Mouse (Mus musculus): ENCODE results near the gene Myo16.

Gene Myo16

GRCm38 (mm10) chr8:10304721-10305120 lies 151.0 kb downstream of the Myo16 start:
- DNase-seq (ENCODE audit: low spot score): no peak

GRCm38 (mm10) chr8:10307345-10307744 lies 153.6 kb downstream of the Myo16 start:
- no peak for DNase-seq (ENCODE audit: low spot score)

GRCm38 (mm10) chr8:10307770-10308476 lies 154.2 kb downstream of the Myo16 start:
- DNase-seq (ENCODE audit: low spot score): peak; percentile 17

- DNase-seq (ENCODE audit: low spot score): no peak
Measured at GRCm38 (mm10) chr8:10310470-10310869, 156.8 kb downstream of the Myo16 start.

GRCm38 (mm10) chr8:10312316-10312715 lies 158.6 kb downstream of the Myo16 start:
- DNase-seq (ENCODE audit: low spot score): no peak

- no peak for DNase-seq (ENCODE audit: low spot score)
Measured at GRCm38 (mm10) chr8:10316201-10316600, 162.5 kb downstream of the Myo16 start.

GRCm38 (mm10) chr8:10318103-10318502 lies 164.4 kb downstream of the Myo16 start:
- DNase-seq (ENCODE audit: low spot score): no peak

GRCm38 (mm10) chr8:10350451-10350850 lies 196.7 kb downstream of the Myo16 start:
- DNase-seq (ENCODE audit: low spot score): no peak

- no peak for DNase-seq (ENCODE audit: low spot score)
Measured at GRCm38 (mm10) chr8:10358711-10359110, 205.0 kb downstream of the Myo16 start.

- DNase-seq (ENCODE audit: low spot score): no peak
Measured at GRCm38 (mm10) chr8:10362949-10363348, 209.2 kb downstream of the Myo16 start.

- DNase-seq (ENCODE audit: low spot score): no peak
Measured at GRCm38 (mm10) chr8:10363654-10364406, 210.1 kb downstream of the Myo16 start.

- no peak for DNase-seq (ENCODE audit: low spot score)
Measured at GRCm38 (mm10) chr8:10366141-10366540, 212.4 kb downstream of the Myo16 start.

GRCm38 (mm10) chr8:10372571-10372970 lies 218.9 kb downstream of the Myo16 start:
- no peak for DNase-seq (ENCODE audit: low spot score)

GRCm38 (mm10) chr8:10387143-10387542 lies 233.4 kb downstream of the Myo16 start:
- DNase-seq (ENCODE audit: low spot score): no peak

- no peak for DNase-seq (ENCODE audit: low spot score)
Measured at GRCm38 (mm10) chr8:10391096-10391683, 237.5 kb downstream of the Myo16 start.

- no peak for DNase-seq (ENCODE audit: low spot score)
Measured at GRCm38 (mm10) chr8:10391913-10392312, 238.2 kb downstream of the Myo16 start.

GRCm38 (mm10) chr8:10394506-10394905 lies 240.8 kb downstream of the Myo16 start:
- no peak for DNase-seq (ENCODE audit: low spot score)

GRCm38 (mm10) chr8:10395146-10395545 lies 241.4 kb downstream of the Myo16 start:
- DNase-seq (ENCODE audit: low spot score): no peak

- peak; percentile 84 for DNase-seq (ENCODE audit: low spot score)
Measured at GRCm38 (mm10) chr8:10402606-10403005, 248.9 kb downstream of the Myo16 start.

- peak; percentile 82 for DNase-seq (ENCODE audit: low spot score)
Measured at GRCm38 (mm10) chr8:10405469-10405868, 251.8 kb downstream of the Myo16 start.

- no peak for DNase-seq (ENCODE audit: low spot score)
Measured at GRCm38 (mm10) chr8:10409043-10409442, 255.3 kb downstream of the Myo16 start.

- no peak for DNase-seq (ENCODE audit: low spot score)
Measured at GRCm38 (mm10) chr8:10411511-10411910, 257.8 kb downstream of the Myo16 start.

- no peak for DNase-seq (ENCODE audit: low spot score)
Measured at GRCm38 (mm10) chr8:10413881-10414280, 260.2 kb downstream of the Myo16 start.

All from embryo, embryonic 10 days (tissue).